Mouse (Mus musculus): ENCODE measurements around the gene Hmgn3. TPM values are rescaled to one million over a fixed set of nuclear protein-coding genes. Genes with fewer than 3 reads are reported as not detected.

Gene Hmgn3
- polyA plus RNA-seq, 1 experiment = 30.5 TPM

DNA sequence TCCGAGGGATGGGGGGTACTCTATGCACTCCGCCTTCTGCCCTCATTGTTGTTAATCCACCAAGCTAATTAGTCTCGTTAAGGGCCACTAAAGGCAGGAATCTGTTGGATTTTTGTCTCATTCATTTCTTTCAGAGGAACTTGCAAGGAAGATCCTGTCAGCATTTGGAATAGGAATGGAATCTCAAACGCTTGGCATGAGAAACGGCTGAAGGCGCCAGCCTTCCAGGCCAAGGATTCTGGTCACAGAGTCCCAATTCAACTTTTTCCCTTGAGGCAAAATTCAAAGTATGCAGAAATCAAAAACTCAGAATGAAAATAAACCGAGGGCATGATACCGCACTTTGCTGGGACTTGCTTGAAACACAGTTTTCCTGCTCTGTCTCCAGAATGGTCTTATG lies 48.7 kb downstream of the Hmgn3 start:
- H3K79me2 ChIP-seq (ENCODE audit: control insufficient read depth, insufficient read depth) = no peaks in the 10 kb centered on the region
- H3K4me3 ChIP-seq = no peak overlapping the region
- TF ChIP-seq TCF12 (IDR thresholded peaks at IDR 0.05; ENCODE audit: insufficient read depth, poor library complexity, severe bottlenecking) (no peak), MYOD1 (IDR thresholded peaks at IDR 0.05; ENCODE audit: control insufficient read depth in 1 of 3, insufficient read length in 2 of 3, low read depth in 2 of 3) (no peak), MAX (IDR thresholded peaks at IDR 0.05; ENCODE audit: low read depth) (no peak), REST (IDR thresholded peaks at IDR 0.05; ENCODE audit: insufficient read depth, insufficient read length) (no peak), SRF (IDR thresholded peaks at IDR 0.05; ENCODE audit: control insufficient read depth, insufficient read length, low read depth) (no peak), POLR2A (IDR thresholded peaks at IDR 0.05; ENCODE audit: insufficient read length, low read depth) (no peak), POLR2AphosphoS2 (IDR thresholded peaks at IDR 0.05; ENCODE audit: insufficient read length, low read depth) (no peak), E2F4 (IDR thresholded peaks at IDR 0.05; ENCODE audit: insufficient read depth) (no peak), MYOG (IDR thresholded peaks at IDR 0.05; ENCODE audit: control insufficient read depth in 1 of 3, insufficient read depth in 1 of 3, insufficient read length in 2 of 3, low read depth in 2 of 3) (no peak), CEBPB (IDR thresholded peaks at IDR 0.05; ENCODE audit: insufficient read depth, poor library complexity, severe bottlenecking) (no peak), USF1 (IDR thresholded peaks at IDR 0.05; ENCODE audit: low read depth) (no peak), TCF3 (IDR thresholded peaks at IDR 0.05; ENCODE audit: insufficient read length, low read depth) (no peak)
- no peak overlapping the region for H3ac ChIP-seq (ENCODE audit: control insufficient read depth, insufficient read length)
- H3K36me3 ChIP-seq (ENCODE audit: control insufficient read depth, insufficient read depth) = no peaks in the 10 kb centered on the region
- H3K27me3 ChIP-seq (ENCODE audit: control insufficient read depth, insufficient read depth, insufficient read length) = no peaks in the 10 kb centered on the region
- H3K4me2 ChIP-seq (ENCODE audit: low read depth) = no peak overlapping the region

DNA sequence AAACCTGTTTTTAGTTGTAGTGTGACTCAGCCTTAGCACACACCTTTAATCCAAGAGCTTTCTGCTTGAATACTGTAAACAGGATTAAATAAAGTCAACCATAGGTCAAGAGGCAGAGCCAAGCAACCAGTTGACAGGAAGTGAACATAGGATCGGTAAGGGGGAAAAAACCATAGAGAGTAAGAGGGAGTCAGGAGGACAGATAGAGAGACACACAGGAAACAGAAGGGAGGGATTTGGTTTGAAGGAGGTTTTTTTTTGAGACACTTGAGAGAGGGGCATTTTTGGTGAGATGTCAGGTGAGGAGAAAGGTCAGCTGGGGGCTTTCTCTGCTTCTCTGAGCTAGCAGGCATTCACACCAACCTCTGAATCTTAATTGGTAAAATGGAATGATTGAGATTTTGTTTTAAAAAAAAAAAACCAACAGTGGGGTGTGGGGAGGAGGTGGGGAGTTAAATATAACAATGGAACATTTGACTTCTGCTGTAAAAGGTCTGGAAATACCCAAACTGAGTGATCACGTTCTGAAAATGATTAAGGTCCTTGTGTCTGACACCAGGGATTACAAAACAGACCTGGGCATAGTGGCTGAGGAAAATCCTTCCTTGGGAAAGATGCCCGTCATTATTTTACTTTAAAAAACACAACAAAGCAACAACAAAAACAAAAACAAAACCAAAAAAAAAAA lies 51.7 kb downstream of the Hmgn3 start:
- Histone ChIP-seq H3K4me3 (no peak overlapping the region), H3ac (ENCODE audit: control insufficient read depth, insufficient read length) (no peak overlapping the region)
- TF ChIP-seq MYOD1 (IDR thresholded peaks at IDR 0.05; ENCODE audit: control insufficient read depth in 1 of 3, insufficient read length in 2 of 3, low read depth in 2 of 3) (no peak), MYOG (IDR thresholded peaks at IDR 0.05; ENCODE audit: control insufficient read depth in 1 of 3, insufficient read depth in 1 of 3, insufficient read length in 2 of 3, low read depth in 2 of 3) (no peak), MAX (IDR thresholded peaks at IDR 0.05; ENCODE audit: low read depth) (no peak), POLR2AphosphoS2 (IDR thresholded peaks at IDR 0.05; ENCODE audit: insufficient read length, low read depth) (no peak), USF1 (IDR thresholded peaks at IDR 0.05; ENCODE audit: low read depth) (no peak), TCF12 (IDR thresholded peaks at IDR 0.05; ENCODE audit: insufficient read depth, poor library complexity, severe bottlenecking) (no peak), POLR2A (IDR thresholded peaks at IDR 0.05; ENCODE audit: insufficient read length, low read depth) (no peak), CEBPB (IDR thresholded peaks at IDR 0.05; ENCODE audit: insufficient read depth, poor library complexity, severe bottlenecking) (no peak), E2F4 (IDR thresholded peaks at IDR 0.05; ENCODE audit: insufficient read depth) (no peak), TCF3 (IDR thresholded peaks at IDR 0.05; ENCODE audit: insufficient read length, low read depth) (no peak)

DNA sequence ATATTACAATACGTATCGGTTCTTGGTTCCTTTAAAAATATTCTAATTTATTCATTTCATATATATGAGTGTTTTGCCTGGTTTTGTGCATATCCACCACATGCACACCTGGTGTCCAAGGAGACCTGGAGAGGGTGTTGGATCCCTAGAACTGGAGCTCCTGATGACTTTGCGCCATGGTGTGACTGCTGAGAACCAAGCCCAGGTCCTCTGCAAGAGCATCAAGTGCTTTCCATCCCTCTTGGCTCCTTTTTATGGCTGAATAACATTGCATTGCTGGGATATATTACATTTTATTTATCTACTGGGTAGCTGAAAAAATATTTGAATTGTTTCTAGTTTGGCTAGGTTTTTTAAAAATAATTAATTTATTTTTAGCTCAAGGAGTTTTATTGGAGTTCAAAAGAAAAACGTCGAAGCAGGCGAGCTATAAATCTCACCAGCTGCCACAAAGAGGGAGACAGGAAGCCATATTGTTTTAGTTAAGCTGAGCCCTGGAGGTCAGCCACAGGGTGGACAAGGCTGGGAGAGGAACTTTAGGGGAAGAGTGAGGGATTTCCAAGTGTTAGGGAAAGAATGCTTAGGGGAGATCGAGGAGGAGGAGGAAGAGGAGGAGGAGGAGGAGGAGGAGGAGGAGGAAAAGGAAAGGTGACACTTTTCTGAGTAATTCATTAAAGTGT lies 62.6 kb downstream of the Hmgn3 start:
- Histone ChIP-seq H3K4me3 (no peak overlapping the region), H3ac (ENCODE audit: control insufficient read depth, insufficient read length) (no peak overlapping the region), H3K79me2 (ENCODE audit: control insufficient read depth, insufficient read depth) (no peaks in the 10 kb centered on the region), H3K36me3 (ENCODE audit: control insufficient read depth, insufficient read depth) (no peaks in the 10 kb centered on the region), H3K27me3 (ENCODE audit: control insufficient read depth, insufficient read depth, insufficient read length) (no peaks in the 10 kb centered on the region), H3K4me2 (ENCODE audit: low read depth) (no peak overlapping the region)
- TF ChIP-seq POLR2A (IDR thresholded peaks at IDR 0.05; ENCODE audit: insufficient read length, low read depth) (no peak), MAX (IDR thresholded peaks at IDR 0.05; ENCODE audit: low read depth) (no peak), MYOG (IDR thresholded peaks at IDR 0.05; ENCODE audit: control insufficient read depth in 1 of 3, insufficient read depth in 1 of 3, insufficient read length in 2 of 3, low read depth in 2 of 3) (no peak), POLR2AphosphoS2 (IDR thresholded peaks at IDR 0.05; ENCODE audit: insufficient read length, low read depth) (no peak), USF1 (IDR thresholded peaks at IDR 0.05; ENCODE audit: low read depth) (no peak), MYOD1 (IDR thresholded peaks at IDR 0.05; ENCODE audit: control insufficient read depth in 1 of 3, insufficient read length in 2 of 3, low read depth in 2 of 3) (no peak), SRF (IDR thresholded peaks at IDR 0.05; ENCODE audit: control insufficient read depth, insufficient read length, low read depth) (no peak), TCF3 (IDR thresholded peaks at IDR 0.05; ENCODE audit: insufficient read length, low read depth) (no peak), E2F4 (IDR thresholded peaks at IDR 0.05; ENCODE audit: insufficient read depth) (no peak)

More for the DNA sequence above, 51.7 kb downstream of the Hmgn3 start:
- Histone ChIP-seq H3K79me2 (ENCODE audit: control insufficient read depth, insufficient read depth) (no peaks in the 10 kb centered on the region), H3K4me2 (ENCODE audit: low read depth) (no peak overlapping the region), H3K27me3 (ENCODE audit: control insufficient read depth, insufficient read depth, insufficient read length) (no peaks in the 10 kb centered on the region), H3K36me3 (ENCODE audit: control insufficient read depth, insufficient read depth) (no peaks in the 10 kb centered on the region)

DNA sequence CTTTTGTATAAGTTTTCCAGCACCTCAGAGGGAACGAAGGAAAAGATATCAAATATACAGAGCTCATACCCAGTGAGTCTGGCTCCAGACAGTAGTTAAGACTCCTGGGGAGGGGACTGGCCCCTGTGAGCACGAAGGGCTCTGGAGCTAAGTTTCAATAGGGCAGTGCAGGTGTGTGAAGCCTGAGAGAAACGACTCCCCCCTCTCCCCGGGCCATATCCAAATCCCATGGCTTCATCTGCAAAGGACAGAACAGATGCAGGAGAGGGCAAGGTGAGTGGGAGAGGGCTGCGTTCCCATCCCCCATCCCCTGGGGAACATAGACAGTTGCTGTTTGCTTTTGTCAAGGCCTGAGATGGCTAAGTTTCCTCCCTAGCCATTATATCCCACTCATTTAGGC lies 63.4 kb downstream of the Hmgn3 start:
- Histone ChIP-seq H3K36me3 (ENCODE audit: control insufficient read depth, insufficient read depth) (no peaks in the 10 kb centered on the region), H3K79me2 (ENCODE audit: control insufficient read depth, insufficient read depth) (no peaks in the 10 kb centered on the region), H3K4me2 (ENCODE audit: low read depth) (no peak overlapping the region), H3K27me3 (ENCODE audit: control insufficient read depth, insufficient read depth, insufficient read length) (no peaks in the 10 kb centered on the region), H3K4me3 (no peak overlapping the region), H3ac (ENCODE audit: control insufficient read depth, insufficient read length) (no peak overlapping the region)
- TF ChIP-seq USF1 (IDR thresholded peaks at IDR 0.05; ENCODE audit: low read depth) (no peak), POLR2A (IDR thresholded peaks at IDR 0.05; ENCODE audit: insufficient read length, low read depth) (no peak), SRF (IDR thresholded peaks at IDR 0.05; ENCODE audit: control insufficient read depth, insufficient read length, low read depth) (no peak), REST (IDR thresholded peaks at IDR 0.05; ENCODE audit: insufficient read depth, insufficient read length) (no peak), POLR2AphosphoS2 (IDR thresholded peaks at IDR 0.05; ENCODE audit: insufficient read length, low read depth) (no peak), MYOD1 (IDR thresholded peaks at IDR 0.05; ENCODE audit: control insufficient read depth in 1 of 3, insufficient read length in 2 of 3, low read depth in 2 of 3) (no peak), TCF12 (IDR thresholded peaks at IDR 0.05; ENCODE audit: insufficient read depth, poor library complexity, severe bottlenecking) (no peak)
